Mouse (Mus musculus) 3T3-L1 (cell line): Measurements from ENCODE around the gene Pin1.
"Not testable (repeated sequence)": the region's sequence is repeated elsewhere in the genome, so short reads cannot be mapped to it uniquely, and the experiment has no call there.

Experiments used
- DNase-seq: peaks from one replicate; pipeline ENCODE4 v3.0.0-alpha.2; 2015; ENCODE audit warnings: low read depth, low spot score

The Pin1 gene

DNA sequence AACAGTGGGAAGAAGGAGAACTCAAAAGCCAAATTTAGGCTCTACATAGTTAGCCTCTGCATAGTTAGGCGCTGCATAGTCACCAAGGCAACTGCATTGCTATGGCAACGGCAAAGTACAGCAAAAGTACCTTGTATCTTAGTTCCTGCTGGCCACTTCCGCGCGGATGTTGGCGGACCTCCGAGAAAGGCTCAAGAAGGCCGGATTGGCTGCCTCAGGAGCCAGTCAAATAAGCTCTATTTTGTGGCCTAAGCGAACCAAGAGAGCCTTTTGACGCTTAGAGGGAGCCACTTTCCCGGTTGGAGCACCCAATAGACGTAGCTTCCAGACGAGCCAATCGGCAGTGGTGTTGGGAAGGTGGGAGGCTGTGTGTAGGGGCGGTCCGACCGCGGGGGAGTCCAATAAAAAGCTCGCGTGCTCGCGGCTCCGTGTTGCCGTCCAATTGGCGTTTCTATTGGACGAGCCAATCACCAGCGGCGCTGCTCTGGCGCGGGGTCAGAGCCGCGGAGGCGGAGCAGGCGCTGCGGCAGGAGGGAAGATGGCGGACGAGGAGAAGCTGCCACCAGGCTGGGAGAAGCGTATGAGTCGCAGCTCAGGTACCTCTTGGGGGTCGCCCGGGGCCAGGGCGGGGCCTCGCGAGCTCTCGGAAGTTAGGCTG lies at the start of gene Pin1:
Gene Pin1 (plus strand): TSS at position 494 of the 658 bp plus-strand sequence.
- DNase-seq = peak; percentile 100

DNA sequence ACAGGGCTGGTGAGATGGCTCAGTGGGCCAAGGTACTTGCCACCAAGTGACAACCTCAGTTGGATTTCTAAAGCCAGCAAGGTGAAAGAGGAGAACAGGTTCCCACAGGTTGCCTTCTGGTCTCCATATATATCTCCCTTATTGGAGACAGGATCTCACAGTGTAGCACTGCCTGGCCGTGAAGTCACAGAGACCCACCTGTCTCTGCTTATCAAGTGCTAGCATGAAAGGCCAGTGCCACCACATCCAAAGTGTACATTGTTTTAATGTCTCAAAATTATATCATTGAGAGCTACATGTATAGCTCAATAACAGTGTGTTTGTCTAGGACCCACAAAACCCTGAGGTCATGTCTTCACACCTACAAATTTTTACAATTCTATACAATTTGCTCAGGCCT lies 45.6 kb upstream of the Pin1 start:
- peak; percentile 3 for DNase-seq

DNA sequence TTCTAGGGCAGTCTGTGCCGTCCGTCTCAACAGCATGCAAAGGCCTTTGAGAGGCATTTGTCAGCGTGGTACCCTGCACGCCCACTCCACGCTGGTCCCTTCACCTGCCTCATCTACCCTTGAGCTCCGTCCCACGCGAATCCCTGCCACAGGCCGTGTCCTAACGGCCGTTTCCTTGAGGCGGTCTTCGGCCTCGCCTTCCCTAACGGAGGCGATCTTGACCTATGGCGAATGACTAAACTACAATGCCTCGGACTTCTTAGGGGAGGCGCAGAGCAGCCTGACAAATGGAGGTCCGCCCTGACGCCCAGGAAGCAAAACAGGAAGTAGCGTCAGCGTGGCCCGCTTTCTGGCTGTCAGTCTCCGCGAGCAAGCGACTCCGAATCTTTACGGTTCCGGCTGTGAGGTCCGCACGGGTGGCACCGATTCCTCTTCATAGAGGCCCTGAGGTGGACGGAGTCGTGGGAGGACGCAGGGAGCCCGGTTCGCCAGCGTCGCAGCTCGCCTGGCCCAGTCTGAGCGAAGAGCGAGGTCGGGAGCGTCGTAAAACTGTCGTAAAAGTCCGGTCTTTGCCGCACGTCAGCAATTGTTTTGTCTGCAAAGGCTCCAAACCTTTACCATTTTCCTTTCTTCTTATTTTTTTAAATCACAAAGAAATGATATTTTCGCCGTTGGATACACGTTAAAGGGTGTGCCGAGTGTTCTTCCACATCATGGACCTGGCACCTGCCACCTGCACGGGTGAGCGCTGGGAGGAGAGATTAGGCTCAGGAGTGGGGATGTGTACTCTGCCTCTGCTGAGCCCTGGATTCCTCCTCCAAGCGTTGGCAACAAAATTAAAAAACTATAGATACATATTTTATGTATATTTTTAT lies 44.6 kb upstream of the Pin1 start:
- peak; percentile 91 for DNase-seq

DNA sequence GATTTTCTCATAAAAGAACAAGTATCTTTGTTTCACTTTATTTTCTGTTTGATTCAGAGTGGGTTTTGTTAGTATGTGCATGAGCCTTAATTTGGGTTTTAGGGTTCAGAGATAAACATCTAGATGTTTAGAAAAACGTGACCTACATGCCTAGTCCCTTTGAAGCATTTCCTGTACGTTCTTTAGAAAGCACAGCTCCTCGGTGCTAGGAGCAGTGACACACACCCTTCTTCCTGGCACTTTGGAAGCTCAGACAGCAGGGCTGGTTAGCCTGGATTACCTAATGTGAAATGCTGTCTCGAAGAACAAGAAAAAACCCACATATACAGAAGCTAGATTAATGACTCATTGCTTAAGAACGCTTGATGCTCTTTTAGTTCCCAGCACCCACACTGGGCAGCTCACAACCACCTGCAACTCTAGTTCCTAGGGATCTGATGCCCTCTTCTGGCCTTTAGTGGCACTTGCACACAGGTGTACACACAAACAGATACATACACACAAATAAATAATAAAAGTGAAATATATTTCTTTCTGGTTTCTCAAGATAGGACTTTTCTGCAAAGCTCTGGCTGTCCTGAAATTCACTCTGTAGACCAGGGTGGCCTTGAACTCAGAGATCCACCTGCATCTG lies 41.9 kb upstream of the Pin1 start:
- no peak for DNase-seq

DNA sequence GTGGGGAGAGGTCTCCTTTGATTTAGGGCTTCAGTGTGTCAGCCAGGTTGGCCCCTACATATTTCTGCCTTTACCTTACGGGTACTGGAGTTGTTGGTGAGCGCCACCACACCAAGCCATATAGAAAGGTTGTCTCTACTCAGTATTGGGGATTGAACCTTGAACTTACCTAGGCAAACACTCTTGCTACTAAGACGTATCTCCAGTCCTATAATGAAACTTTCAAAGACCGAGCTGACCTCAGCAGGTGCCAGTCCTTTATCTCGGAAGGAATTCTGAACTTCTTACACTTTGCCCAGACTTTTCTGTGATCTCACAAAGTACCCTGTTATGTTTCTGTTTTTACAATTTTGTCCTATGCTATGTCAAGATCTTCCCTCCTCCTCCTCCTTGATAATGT lies 39.9 kb upstream of the Pin1 start:
- DNase-seq = no peak

DNA sequence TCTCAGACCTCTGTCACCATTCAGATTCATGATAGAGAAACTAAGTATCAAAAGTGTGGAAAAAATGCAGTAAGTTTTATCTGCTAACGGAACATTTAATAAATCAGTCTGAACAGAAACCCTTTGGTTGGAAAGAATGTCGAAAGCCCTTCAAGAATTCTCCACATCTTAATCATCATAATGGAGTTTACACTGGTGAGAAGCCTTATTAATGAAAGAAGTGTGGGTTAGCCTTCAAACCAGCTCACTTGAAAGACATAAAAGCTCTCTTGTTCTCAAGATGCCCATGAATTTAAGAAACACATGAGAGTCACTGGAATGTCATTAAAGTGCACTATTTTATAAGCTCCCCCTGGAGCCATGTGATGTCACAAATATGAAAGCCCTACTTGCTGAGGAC lies 35.2 kb upstream of the Pin1 start:
- no peak for DNase-seq

DNA sequence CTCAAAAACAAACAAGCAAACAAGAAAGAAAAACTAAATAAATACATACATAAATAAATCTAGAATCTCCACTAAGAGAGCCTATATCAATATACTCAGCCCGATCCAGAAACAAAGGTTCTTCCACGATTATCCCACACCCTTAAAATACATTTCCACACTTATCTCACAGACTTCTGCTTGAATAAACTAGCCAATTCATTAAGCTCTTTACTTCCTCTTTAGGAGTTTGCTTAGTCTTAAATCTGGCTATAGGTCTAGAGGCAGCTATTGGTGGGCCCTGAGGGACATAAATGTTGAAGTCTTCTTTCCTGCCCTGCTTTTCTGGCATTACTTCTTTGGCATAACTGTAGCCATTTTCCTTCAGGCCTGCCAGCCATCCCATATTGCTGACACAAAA lies 20.6 kb upstream of the Pin1 start:
- DNase-seq = no peak

DNA sequence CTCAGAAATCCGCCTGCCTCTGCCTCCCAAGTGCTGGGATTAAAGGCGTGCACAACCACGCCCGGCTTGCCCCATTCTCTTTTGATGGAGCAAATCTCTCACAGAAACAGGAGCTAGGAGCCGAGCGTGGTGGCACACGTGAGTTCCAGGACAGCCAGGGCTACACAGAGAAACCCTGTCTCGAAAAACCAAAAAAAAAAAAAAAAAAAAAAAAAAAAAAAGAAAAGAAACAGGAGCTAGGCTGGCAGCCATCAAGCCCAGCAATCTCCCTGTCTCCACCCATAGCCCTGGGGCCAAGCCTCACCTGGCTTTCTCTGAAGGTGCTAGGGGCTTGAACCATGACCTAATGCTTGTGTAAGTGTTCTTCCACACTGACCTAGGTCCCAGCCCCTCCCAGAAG lies 16.2 kb upstream of the Pin1 start:
- DNase-seq = not testable (repeated sequence)

DNA sequence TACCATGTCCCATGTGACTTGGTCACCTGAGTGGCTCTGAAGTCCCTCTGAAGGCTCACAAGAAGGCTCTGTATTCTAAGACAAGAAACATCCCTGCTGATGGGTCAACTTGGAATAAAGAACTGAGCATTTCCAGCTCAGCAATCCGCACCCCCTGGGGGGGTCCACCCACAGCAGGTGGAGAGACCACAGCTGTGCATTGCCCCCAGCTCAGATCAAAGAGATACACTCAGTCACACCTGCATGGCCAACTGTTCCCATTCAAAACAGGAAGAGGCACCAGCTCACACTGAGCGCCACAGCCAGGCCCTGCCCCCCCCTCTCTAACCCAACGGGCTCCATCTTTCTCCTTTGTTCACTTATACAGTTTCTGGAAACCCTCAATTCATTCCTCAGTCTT lies 15.6 kb upstream of the Pin1 start:
- no peak for DNase-seq

DNA sequence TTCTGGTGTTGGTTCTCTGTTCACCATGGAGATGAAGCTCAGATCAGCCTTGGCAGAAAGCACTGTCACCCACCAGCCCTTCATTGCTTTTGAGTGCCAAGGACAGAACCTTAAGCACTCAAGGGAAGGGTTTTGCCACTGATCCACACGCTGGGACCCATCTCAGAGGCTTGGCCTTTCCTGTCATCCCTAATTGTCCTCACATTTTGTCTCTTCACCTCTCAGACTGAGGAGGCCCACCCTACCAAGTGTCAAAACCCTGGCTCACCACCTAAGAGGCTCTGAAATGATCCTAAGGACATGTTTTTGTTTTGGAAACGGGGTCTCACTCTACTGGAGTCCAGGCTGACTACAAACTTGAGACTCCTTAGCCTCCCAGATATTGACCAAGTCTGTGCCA lies 15.1 kb upstream of the Pin1 start:
- DNase-seq = no peak

DNA sequence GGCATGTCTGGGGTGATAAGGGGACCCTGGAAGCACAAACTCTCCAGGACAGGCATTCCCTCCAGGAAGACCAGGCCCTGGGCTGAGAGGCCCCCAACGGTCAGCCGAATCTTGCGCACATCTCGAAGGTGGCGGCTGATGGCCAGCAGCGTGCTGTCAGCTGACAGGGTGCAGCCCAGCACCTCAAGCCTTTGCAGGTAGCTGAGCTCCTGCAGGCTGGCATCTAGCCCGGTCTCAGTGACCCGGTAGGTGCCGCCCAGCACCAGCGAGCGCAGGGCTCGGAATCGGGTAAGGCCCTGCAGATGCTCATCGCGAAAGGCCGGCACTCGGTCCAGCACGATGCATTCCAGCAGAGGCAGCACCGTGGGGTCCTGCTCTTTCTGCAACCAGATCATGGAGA lies 13.3 kb upstream of the Pin1 start:
- DNase-seq = no peak

DNA sequence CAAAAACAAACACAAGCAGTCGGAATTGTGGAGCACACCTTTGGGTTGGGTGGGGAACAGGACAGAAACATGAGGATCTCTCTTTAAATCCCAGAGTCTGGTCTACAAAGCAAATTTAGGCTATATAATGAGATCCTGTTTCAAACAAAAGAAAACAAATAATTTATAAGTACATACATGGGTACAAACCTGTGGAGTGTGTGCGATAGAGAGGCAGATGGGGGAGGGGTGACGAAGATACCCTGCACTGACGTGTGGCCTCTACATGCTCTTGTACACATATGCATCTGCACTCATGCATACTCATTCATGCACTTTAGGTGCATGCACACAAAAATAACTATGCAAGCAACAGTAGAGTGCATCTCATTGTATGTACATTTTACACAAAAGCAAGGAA lies 12.4 kb upstream of the Pin1 start:
- DNase-seq = no peak

DNA sequence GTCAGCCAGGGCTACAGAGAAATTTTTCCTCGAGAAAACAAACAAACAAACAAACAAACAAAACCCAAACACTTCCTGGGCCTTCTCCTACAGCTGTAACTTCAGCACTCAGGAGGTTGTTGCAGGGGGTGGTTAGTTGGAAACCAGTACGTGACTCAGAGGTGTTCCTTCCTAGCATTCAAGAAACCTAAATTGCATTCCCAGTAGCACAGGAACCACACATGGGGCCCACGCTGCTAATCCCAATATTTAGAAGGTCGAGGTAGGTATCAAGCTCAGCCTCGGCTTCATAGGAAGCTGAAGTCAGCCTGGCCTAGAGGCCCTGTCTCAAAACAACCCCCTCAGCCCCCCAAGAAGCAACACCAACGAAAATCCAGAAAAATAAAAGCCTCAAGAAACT lies 10.4 kb upstream of the Pin1 start:
- peak; percentile 54 for DNase-seq

DNA sequence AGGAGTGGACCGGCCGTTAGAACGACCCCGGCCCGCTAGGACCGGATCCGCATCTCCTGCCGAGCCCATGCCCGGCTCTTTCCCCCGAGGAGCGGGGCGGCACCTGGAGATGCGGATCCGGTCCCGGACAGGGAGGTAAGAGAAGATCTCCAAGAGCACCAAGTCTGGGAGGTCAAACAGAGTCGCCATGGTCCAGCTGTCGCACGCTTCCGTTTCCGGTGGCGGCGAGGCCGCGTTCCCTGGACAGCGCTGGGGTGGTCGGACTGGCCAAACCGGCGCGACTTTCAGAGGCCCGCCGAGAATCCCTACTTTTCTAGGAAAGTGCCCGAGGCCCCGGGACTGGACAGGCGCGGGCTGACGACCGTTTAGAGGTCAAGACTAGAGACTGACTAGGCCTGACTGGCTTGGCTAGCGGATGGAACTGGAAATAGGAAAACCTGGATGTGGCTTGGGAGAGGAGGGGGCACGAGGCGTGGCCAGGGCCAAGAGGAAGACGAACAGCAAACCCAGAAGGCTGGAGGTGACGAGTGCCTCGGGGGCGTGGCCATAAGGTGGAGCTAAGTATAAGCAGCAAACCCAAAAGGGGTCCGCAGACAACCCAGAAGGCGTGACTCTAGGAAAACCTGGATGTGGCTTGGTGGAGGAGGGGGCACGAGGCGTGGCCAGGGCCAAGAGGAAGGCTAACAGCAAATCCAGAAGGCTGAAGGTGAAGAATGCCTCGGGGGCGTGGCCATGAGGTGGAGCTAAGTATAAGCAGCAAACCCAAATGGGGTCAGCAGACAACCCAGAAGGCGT lies 9.6 kb upstream of the Pin1 start, which contains the start of gene Ubl5:
Gene Ubl5 (plus strand): TSS at position 778 of the 795 bp plus-strand sequence.
- DNase-seq = peak; percentile 98

DNA sequence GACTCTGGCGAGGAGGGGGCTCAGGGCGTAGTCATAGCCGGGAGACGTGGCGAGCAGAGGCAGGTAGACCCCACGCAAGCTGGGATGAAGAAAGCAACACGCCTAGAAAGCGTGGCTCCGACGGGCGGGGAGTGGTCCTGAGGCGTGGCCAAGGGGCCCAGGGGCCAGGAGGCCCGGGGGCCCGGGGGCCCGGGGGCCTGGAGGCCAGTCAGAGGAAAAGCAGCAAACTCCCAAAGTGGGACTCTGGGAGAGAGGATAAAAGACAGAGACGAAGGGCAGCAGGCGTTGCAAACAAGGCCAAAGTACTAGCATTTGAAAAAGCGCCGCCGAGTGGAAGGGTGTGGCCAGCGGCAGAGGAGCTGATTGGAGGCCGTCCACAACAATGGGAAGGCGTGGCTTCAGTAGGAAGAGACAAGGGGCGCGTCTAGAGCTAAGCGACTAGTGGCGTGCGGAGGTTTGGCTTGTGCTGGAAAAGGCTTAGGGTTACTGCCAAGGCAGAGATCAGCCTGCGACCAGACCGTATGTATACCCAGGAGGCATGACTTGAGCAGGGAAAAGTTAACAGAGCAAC lies 8.9 kb upstream of the Pin1 start:
- DNase-seq = peak; percentile 97

DNA sequence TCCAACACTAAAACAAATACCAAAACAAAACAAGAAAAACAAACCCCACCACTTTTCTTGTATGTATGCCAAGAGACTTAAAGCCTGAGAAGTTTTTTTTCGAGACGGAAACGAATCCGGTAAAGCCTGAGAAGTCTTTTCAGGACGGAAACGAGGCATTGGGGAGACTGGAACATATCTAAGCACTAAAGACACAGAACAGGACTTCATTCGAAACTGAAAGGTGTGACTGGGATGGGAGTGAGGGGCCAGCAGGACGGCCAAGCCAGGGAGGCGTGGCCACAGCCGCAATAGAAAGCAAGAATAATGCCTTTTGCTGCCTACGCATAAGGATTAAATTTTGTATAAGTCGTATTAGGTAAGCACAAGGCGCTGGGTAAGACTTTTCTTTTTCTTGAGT lies 8.1 kb upstream of the Pin1 start:
- DNase-seq = peak; percentile 42

DNA sequence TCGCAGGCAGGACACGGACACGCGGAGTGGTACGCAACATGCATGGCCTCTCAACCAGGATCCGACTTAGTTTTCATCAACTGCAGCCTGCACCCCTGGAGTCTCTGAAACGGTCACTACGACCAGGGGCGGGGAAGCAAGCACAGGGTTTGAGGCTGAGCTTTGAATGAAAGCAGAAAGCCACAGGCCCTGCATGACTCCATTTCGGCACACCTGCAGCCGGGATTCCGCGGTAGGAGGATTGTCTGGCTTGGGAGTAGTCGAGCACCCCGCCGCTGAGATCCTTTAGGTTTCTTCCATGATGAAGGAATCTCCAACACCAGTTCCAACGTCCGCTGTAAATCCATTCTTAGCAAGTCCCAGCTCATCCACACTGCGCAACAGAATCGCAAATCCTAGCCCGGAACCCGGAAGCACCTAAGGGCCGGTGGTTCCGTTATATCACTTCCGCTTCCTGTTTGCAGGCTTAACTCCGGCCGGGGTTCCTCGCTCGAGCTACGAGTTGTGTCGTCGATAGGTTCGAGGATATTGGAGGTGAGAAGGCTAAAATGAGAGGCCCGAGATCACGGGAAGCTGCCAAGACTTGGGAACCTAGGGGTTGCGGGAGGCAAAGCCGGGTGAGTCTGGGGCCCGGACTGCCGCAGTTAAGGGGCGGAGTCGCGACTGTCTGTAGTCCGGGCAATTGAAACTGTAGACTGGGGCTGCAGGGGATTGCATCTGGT lies 7.4 kb upstream of the Pin1 start, which contains the start of gene Fbxl12:
Gene Fbxl12 (minus strand): TSS at position 408 of the 722 bp plus-strand sequence.
- DNase-seq = peak; percentile 84

DNA sequence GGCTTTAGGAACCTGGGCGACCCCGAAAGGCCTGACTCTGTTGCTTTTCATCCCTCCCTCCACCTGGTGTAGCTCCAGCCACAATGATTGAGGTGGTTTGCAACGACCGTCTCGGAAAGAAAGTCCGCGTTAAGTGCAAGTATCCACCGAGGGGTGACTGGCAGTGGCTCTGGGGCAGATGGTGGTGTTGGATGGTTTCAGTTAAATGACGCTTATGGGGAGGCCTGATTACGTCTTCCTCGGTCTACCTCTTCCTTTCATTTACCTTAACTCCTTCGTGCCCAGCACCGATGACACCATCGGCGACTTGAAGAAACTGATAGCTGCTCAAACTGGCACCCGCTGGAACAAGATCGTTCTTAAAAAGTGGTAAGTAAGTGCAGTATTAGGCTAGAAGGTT lies 6.8 kb upstream of the Pin1 start:
- DNase-seq = no peak

DNA sequence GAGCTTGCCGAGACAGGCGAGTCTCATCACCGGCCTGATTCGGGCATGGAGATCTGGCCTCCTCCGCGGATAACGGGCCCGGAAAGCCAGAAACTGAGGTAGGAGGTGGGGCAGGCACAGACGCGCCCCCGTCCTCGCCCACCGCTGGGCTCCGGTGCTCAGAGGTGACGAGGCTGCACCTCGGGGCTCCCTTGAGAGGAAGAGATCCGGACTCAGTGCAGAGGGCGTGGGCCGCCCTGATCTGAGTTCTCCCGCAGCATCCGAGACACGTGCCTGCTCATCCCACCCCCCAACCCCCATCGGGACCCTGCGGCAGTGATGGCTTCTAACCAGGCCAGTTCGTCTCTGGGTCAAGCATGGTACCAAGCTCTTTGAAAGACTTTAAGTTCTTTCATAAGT lies 364 bp downstream of the Pin1 start:
- DNase-seq = peak; percentile 17

DNA sequence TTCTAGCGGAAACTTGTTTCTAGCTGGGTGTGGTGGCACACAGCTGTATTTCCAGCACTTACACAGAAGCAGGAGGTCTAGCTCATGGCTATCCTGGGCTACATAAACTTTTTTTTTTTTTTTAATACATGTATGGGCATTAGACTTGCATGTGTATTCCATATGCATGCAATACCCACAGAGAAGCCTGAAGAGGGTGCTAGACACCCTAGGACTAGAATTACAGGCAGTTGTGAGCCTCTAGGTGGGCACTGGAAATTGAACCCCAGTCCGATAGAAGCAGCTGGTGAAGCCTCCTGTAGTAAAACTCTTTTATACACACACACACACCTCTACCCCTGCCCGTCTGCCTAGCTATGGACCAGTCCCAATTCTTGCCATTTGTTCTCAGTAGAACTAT lies 2.0 kb downstream of the Pin1 start:
- DNase-seq = no peak

DNA sequence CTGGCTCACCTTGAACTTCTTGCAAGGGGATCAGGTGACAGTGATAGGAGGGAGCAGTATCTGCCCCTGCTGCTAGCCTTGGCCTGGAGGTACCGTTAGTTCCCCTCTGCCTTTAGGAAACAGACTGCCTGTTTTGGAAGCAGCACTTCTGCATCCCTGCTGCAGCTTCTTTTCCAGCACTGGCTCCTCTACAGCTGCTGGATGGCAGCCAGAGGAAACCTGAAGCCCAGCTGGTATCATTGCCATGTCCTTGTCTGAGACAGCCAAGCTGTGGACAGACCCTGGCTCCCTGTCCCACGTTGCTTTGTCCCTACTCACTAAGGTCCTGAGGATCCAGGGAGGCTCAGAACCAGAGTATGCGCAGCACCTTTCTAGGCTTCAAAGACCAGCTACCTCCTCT lies 5.7 kb downstream of the Pin1 start:
- DNase-seq = no peak
